Mouse (Mus musculus) thymus, adult 2 months (tissue): ENCODE data around the gene Olfr823.

Experiments
- CTCF ChIP-seq: fragments of 200-500 bp; IDR thresholded peaks from 2 replicates; pipeline ENCODE4 v1.5.1; 2012; ENCODE audit warnings: mild to moderate bottlenecking, control low read depth, low read length, moderate library complexity, borderline replicate concordance; ENCODE audit not compliant: control insufficient read depth, poor library complexity, insufficient read depth; ENCODE audit errors: extremely low read depth
- POLR2A ChIP-seq: fragments of 200-500 bp; IDR thresholded peaks from 2 replicates; pipeline ENCODE4 v1.6.1; 2012; ENCODE audit warnings: mild to moderate bottlenecking, low read length, control low read depth, moderate library complexity; ENCODE audit not compliant: control insufficient read depth, poor library complexity, insufficient read depth; ENCODE audit errors: extremely low read depth

- TF ChIP-seq CTCF (no peak), POLR2A (no peak)
Measured at GRCm38 (mm10) chr10:130092838-130093440, 22.2 kb downstream of the Olfr823 start.
